Mouse (Mus musculus): ENCODE data around the gene Pfkfb3. TPM values are rescaled to one million over a fixed set of nuclear protein-coding genes. Genes with fewer than 3 reads are reported as not detected.
"Not testable (repeated sequence)": the region's sequence is repeated elsewhere in the genome, so short reads cannot be mapped to it uniquely, and the experiment has no call there.

Pfkfb3 gene
- polyA plus RNA-seq, 1 experiment from 2014 or later = 14.1 TPM

GRCm38 (mm10) chr2:11544342-11544741, 9.5 kb downstream of the Pfkfb3 start:
- Histone ChIP-seq H3K36me3 (ENCODE audit: control insufficient read depth, insufficient read depth, low read length) (no peaks in the 10 kb centered on the region), H3K9me3 (ENCODE audit: control insufficient read depth, low read length) (no peaks in the 10 kb centered on the region; the same call in 1 of the 2 replicates), H3K27ac (ENCODE audit: low read depth, low read length) (no peak overlapping the region), H3K4me2 (ENCODE audit: low read depth, low read length, severe bottlenecking) (no peak overlapping the region), H3K9ac (ENCODE audit: low read length) (no peak overlapping the region), H3K27me3 (ENCODE audit: control insufficient read depth, insufficient read depth, low read length) (no peaks in the 10 kb centered on the region), H3K4me3 (ENCODE audit: low read depth, low read length) (no peak overlapping the region), H3K4me1 (replicated peaks; ENCODE audit: control insufficient read depth, insufficient read depth, low read length) (no peaks in the 10 kb centered on the region)
- DNase-seq (ENCODE audit: low spot score) (no peak), ATAC-seq (replicated peaks; ENCODE audit: low FRiP score) (no peak)
- WGBS = 82% methylated on average over 5 of the region's 5 CpGs

GRCm38 (mm10) chr2:11543158-11543557, 10.7 kb downstream of the Pfkfb3 start:
- no peaks in the 10 kb centered on the region for H3K4me1 ChIP-seq (replicated peaks; ENCODE audit: control insufficient read depth, insufficient read depth, low read length)
- no peaks in the 10 kb centered on the region for H3K36me3 ChIP-seq (ENCODE audit: control insufficient read depth, insufficient read depth, low read length)
- H3K9ac ChIP-seq (ENCODE audit: low read length) = no peak overlapping the region
- H3K27ac ChIP-seq (ENCODE audit: low read depth, low read length) = no peak overlapping the region
- no peak overlapping the region for H3K4me3 ChIP-seq (ENCODE audit: low read depth, low read length)
- no peaks in the 10 kb centered on the region for H3K27me3 ChIP-seq (ENCODE audit: control insufficient read depth, insufficient read depth, low read length)
- ATAC-seq (replicated peaks; ENCODE audit: low FRiP score) (0 out of 2 replicates have a peak, but pooled peaks have one; percentile 14), DNase-seq (ENCODE audit: low spot score) (no peak)
- H3K9me3 ChIP-seq (ENCODE audit: control insufficient read depth, low read length) = no peaks in the 10 kb centered on the region; the same call in 1 of the 2 replicates
- H3K4me2 ChIP-seq (ENCODE audit: low read depth, low read length, severe bottlenecking) = no peak overlapping the region
- WGBS = 77% methylated on average over 7 of the region's 7 CpGs

GRCm38 (mm10) chr2:11542640-11543039, 11.2 kb downstream of the Pfkfb3 start:
- Histone ChIP-seq H3K9ac (ENCODE audit: low read length) (no peak overlapping the region), H3K27ac (ENCODE audit: low read depth, low read length) (no peak overlapping the region), H3K4me2 (ENCODE audit: low read depth, low read length, severe bottlenecking) (no peak overlapping the region), H3K4me1 (replicated peaks; ENCODE audit: control insufficient read depth, insufficient read depth, low read length) (no peaks in the 10 kb centered on the region), H3K9me3 (ENCODE audit: control insufficient read depth, low read length) (no peaks in the 10 kb centered on the region; the same call in 1 of the 2 replicates), H3K27me3 (ENCODE audit: control insufficient read depth, insufficient read depth, low read length) (no peaks in the 10 kb centered on the region), H3K36me3 (ENCODE audit: control insufficient read depth, insufficient read depth, low read length) (no peaks in the 10 kb centered on the region), H3K4me3 (ENCODE audit: low read depth, low read length) (no peak overlapping the region)
- DNase-seq (ENCODE audit: low spot score) (peak; percentile 71), ATAC-seq (replicated peaks; ENCODE audit: low FRiP score) (peak; percentile 68)
- 92% methylated on average over 1 of the region's 1 CpGs for WGBS

GRCm38 (mm10) chr2:11542121-11542520, 11.8 kb downstream of the Pfkfb3 start:
- DNase-seq (ENCODE audit: low spot score) (no peak), ATAC-seq (replicated peaks; ENCODE audit: low FRiP score) (no peak)
- Histone ChIP-seq H3K36me3 (ENCODE audit: control insufficient read depth, insufficient read depth, low read length) (no peaks in the 10 kb centered on the region), H3K9me3 (ENCODE audit: control insufficient read depth, low read length) (no peaks in the 10 kb centered on the region; the same call in 1 of the 2 replicates), H3K9ac (ENCODE audit: low read length) (no peak overlapping the region), H3K27ac (ENCODE audit: low read depth, low read length) (no peak overlapping the region), H3K4me3 (ENCODE audit: low read depth, low read length) (no peak overlapping the region), H3K4me2 (ENCODE audit: low read depth, low read length, severe bottlenecking) (no peak overlapping the region), H3K4me1 (replicated peaks; ENCODE audit: control insufficient read depth, insufficient read depth, low read length) (no peaks in the 10 kb centered on the region), H3K27me3 (ENCODE audit: control insufficient read depth, insufficient read depth, low read length) (no peaks in the 10 kb centered on the region)
- whole genome bisulfite sequencing = 97% methylated on average over 1 of the region's 1 CpGs

- 86% methylated on average over 1 of the region's 1 CpGs for WGBS
Measured at GRCm38 (mm10) chr2:11541528-11541927, 12.3 kb downstream of the Pfkfb3 start.

GRCm38 (mm10) chr2:11535966-11536365, 17.9 kb downstream of the Pfkfb3 start:
- no peak for DNase-seq (ENCODE audit: low spot score)
- H3K9me3 ChIP-seq (ENCODE audit: control insufficient read depth, low read length) = no peaks in the 10 kb centered on the region
- peak overlapping the region; percentile 36 for H3K4me3 ChIP-seq (ENCODE audit: low read depth, low read length)
- WGBS = 69% methylated on average over 8 of the region's 8 CpGs
- no peak for ATAC-seq (replicated peaks; ENCODE audit: low FRiP score)
- no peak overlapping the region for H3K27ac ChIP-seq (ENCODE audit: low read depth, low read length)
- H3K9ac ChIP-seq (ENCODE audit: low read length) = no peak overlapping the region
- H3K27me3 ChIP-seq (ENCODE audit: control insufficient read depth, insufficient read depth, low read length) = peaks cover 2% of the 10 kb centered on the region; the same call in 1 of the 2 replicates
- H3K36me3 ChIP-seq (ENCODE audit: control insufficient read depth, insufficient read depth, low read length) = no peaks in the 10 kb centered on the region
- peak overlapping the region; percentile 75; the same call in 1 of the 2 replicates for H3K4me2 ChIP-seq (ENCODE audit: low read depth, low read length, severe bottlenecking)
- H3K4me1 ChIP-seq (replicated peaks; ENCODE audit: control insufficient read depth, insufficient read depth, low read length) = no peaks in the 10 kb centered on the region

More at GRCm38 (mm10) chr2:11541528-11541927, 12.3 kb downstream of the Pfkfb3 start:
- H3K4me2 ChIP-seq (ENCODE audit: low read depth, low read length, severe bottlenecking); H3K4me1 ChIP-seq (replicated peaks; ENCODE audit: control insufficient read depth, insufficient read depth, low read length); H3K27me3 ChIP-seq (ENCODE audit: control insufficient read depth, insufficient read depth, low read length); H3K27ac ChIP-seq (ENCODE audit: low read depth, low read length); ATAC-seq (replicated peaks; ENCODE audit: low FRiP score); H3K4me3 ChIP-seq (ENCODE audit: low read depth, low read length); H3K9me3 ChIP-seq (ENCODE audit: control insufficient read depth, low read length); H3K36me3 ChIP-seq (ENCODE audit: control insufficient read depth, insufficient read depth, low read length); DNase-seq (ENCODE audit: low spot score); H3K9ac ChIP-seq (ENCODE audit: low read length): not testable (repeated sequence)

- no peak overlapping the region for H3K27ac ChIP-seq (ENCODE audit: low read depth, low read length)
- peak; percentile 93 for DNase-seq (ENCODE audit: low spot score)
- peak overlapping the region; percentile 75 for H3K4me2 ChIP-seq (ENCODE audit: low read depth, low read length, severe bottlenecking)
- H3K27me3 ChIP-seq (ENCODE audit: control insufficient read depth, insufficient read depth, low read length) = peaks cover 2% of the 10 kb centered on the region; the same call in 1 of the 2 replicates
- H3K4me1 ChIP-seq (replicated peaks; ENCODE audit: control insufficient read depth, insufficient read depth, low read length) = no peaks in the 10 kb centered on the region
- peak; percentile 99 for ATAC-seq (replicated peaks; ENCODE audit: low FRiP score)
- peak overlapping the region; percentile 36 for H3K4me3 ChIP-seq (ENCODE audit: low read depth, low read length)
- no peaks in the 10 kb centered on the region for H3K36me3 ChIP-seq (ENCODE audit: control insufficient read depth, insufficient read depth, low read length)
- peak overlapping the region; percentile 55 for H3K9ac ChIP-seq (ENCODE audit: low read length)
- under 1% methylated on average over 31 of the region's 32 CpGs for WGBS
- no peaks in the 10 kb centered on the region for H3K9me3 ChIP-seq (ENCODE audit: control insufficient read depth, low read length)
Measured at GRCm38 (mm10) chr2:11535412-11535928, 18.4 kb downstream of the Pfkfb3 start.

- DNase-seq (ENCODE audit: low spot score) = no peak
- Histone ChIP-seq H3K27me3 (ENCODE audit: control insufficient read depth, insufficient read depth, low read length) (peaks cover 2% of the 10 kb centered on the region; the same call in 1 of the 2 replicates), H3K4me2 (ENCODE audit: low read depth, low read length, severe bottlenecking) (peak overlapping the region; percentile 75), H3K9ac (ENCODE audit: low read length) (no peak overlapping the region), H3K4me3 (ENCODE audit: low read depth, low read length) (peak overlapping the region; percentile 36), H3K36me3 (ENCODE audit: control insufficient read depth, insufficient read depth, low read length) (no peaks in the 10 kb centered on the region), H3K9me3 (ENCODE audit: control insufficient read depth, low read length) (no peaks in the 10 kb centered on the region), H3K27ac (ENCODE audit: low read depth, low read length) (no peak overlapping the region), H3K4me1 (replicated peaks; ENCODE audit: control insufficient read depth, insufficient read depth, low read length) (no peaks in the 10 kb centered on the region)
- no peak for ATAC-seq (replicated peaks; ENCODE audit: low FRiP score)
- 39% methylated on average over 10 of the region's 10 CpGs for WGBS
Measured at GRCm38 (mm10) chr2:11534826-11535225, 19.1 kb downstream of the Pfkfb3 start.

GRCm38 (mm10) chr2:11530101-11530500, 23.8 kb downstream of the Pfkfb3 start:
- Histone ChIP-seq H3K36me3 (ENCODE audit: control insufficient read depth, insufficient read depth, low read length) (no peaks in the 10 kb centered on the region), H3K27me3 (ENCODE audit: control insufficient read depth, insufficient read depth, low read length) (peaks cover 2% of the 10 kb centered on the region; the same call in 1 of the 2 replicates), H3K4me3 (ENCODE audit: low read depth, low read length) (no peak overlapping the region), H3K4me1 (replicated peaks; ENCODE audit: control insufficient read depth, insufficient read depth, low read length) (no peaks in the 10 kb centered on the region), H3K27ac (ENCODE audit: low read depth, low read length) (no peak overlapping the region), H3K9ac (ENCODE audit: low read length) (no peak overlapping the region), H3K4me2 (ENCODE audit: low read depth, low read length, severe bottlenecking) (no peak overlapping the region), H3K9me3 (ENCODE audit: control insufficient read depth, low read length) (no peaks in the 10 kb centered on the region)
- no peak for DNase-seq (ENCODE audit: low spot score)
- 85% methylated on average over 6 of the region's 6 CpGs for WGBS
- ATAC-seq (replicated peaks; ENCODE audit: low FRiP score) = no peak
